Mouse (Mus musculus) thymus, postnatal 25 days (tissue): Measurements from ENCODE around the gene Ivd.
A peak's percentile ranks its signal among the peaks of the same experiment; 100 is the strongest.

Experiments used
- DNase-seq: peaks from one replicate; pipeline ENCODE4 v3.0.0; 2022

Gene Ivd

DNA sequence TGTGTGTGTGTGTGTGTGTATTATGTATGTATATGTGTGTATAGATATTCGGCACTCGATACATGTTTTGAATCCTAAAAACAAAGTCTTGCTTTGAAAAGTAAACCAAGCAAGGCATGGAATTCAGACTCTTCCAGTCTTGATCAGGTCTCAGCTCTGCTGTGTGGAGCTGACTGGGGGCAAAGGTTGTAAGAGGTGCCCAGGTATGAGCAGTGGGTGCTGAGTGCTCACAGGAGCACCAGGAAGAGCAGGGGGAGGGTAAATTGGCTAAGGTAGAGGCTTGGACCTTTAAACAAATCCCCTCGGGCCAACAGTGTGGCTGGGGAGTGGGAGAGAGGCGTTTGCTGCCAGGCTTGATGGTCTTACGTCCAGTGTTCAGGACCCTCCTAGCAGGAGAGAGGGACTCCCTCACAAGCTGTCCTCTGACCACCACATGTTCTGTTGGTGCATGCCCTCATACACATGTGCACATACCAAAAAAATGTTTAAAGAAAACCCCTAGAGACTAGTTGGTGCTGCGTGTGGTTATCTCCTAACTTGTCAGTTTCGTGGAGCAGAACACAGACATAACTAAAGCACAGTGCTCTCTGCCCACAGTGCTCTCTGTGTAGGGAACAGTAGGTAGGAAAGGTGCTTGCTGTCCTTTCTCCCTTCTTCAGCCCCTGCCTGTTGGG lies 49.0 kb downstream of the Ivd start:
- no peak for DNase-seq

- no peak for DNase-seq
Observed at GRCm38 (mm10) chr2:118912706-118913105, 51.0 kb downstream of the Ivd start.

DNA sequence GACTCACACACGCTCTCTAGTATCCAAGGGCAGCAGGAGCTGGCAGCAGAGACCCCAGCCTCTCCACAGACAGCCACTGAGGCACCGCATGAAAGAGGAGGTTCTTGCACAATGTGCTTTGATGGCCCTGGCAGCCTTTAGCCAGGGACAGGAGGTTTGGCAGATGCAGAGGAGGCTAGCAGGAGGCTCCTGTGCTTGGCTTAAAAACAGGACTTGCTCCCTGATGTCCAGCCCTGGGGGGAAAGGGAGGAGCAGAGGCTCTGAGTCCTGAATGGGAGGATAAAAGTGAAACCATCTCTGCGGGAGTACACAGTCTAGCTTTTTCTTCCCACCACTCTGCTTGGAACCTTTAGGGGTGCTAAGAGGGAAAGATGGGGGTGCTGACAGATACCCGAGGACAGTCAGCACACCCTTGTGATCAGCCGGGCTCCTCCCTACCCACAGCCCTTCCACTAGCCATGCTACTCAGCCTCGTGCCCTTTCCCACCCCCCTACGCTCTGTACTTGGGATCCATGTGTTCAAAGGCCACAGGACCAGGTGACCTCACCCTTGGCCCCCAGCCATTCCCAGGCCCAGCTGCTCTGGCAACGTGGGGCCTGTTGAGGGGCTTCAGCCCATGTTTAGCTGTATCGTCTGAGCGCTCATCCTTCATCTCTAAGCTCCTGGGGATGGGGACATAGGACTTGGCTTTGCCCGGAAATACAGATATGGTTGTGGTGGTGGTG lies 52.0 kb downstream of the Ivd start:
- DNase-seq: no peak

- no peak for DNase-seq
Observed at GRCm38 (mm10) chr2:118914685-118915084, 52.9 kb downstream of the Ivd start.

DNA sequence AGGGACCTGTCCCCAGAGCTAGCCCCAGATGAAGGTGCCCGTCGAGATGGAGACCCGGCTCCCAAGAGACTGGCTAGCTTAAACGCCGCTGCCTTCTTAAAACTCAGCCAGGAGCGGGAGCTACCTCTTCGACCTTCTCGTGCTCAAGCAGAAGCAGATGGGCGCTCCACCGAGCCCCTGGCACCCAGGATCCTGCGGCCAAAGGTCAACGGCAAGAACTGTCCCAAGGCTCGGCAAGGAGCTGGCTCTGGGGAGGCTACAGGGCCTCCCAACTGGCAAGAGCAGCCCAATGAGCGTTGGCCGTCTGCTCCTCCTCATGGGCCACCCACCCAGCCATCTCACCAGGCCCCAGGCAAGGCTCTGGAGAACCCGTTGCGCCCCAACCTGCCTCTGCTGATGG lies 54.7 kb downstream of the Ivd start:
- no peak for DNase-seq

- DNase-seq: no peak
Observed at GRCm38 (mm10) chr2:118918543-118918942, 56.8 kb downstream of the Ivd start.

- DNase-seq: no peak
Observed at GRCm38 (mm10) chr2:118920428-118920827, 58.7 kb downstream of the Ivd start.

DNA sequence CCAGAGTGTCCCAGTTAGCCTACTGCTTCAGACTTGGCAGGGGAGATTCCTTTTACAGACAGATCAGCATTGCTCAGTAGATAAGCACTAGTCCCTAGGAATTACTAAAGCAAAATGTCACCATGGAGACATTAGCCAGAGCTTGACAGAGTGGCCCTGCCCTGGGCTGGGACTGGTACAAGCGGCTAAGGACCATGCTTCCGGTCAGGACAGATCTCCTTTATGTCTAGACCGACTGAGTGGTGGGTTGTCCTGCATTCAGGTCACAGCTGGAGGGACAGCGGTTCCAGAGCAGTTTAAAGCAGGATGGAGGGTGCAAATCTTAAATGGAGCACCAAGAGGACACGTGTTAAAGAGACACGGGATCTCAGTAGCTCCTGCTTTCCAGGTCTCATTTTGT lies 64.2 kb downstream of the Ivd start:
- no peak for DNase-seq

DNA sequence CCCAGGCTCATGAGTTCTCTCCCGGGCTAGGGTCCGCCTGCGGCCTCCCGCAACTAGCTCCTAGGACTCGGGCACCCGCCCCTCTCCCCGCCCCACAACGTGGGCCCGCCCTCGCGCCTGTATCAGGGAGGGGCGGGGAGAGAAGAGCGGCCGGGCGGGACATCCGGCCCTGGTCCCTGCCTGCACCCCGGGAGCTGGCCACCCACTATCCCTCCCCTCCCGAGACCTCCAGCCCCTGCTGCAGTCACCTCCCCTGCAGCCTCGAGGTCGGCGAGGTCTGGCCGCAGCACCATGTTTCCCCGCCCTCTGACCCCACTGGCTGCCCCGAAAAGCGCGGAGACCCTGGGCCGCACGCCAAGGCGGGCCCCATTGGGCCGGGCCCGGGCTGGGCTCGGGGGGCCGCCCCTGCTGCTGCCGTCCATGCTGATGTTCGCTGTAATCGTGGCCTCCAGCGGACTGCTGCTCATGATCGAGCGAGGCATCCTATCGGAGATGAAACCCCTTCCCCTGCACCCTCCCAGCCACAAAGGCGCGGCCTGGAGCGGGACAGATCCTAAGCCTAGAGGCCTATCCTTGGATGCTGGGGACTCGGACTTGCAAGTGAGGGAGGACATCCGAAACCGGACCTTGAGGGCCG lies 64.7 kb downstream of the Ivd start, which contains the start of gene Chst14:
Gene Chst14 (plus strand): TSS at position 136 of the 637 bp plus-strand sequence.
- DNase-seq: peak; percentile 74

DNA sequence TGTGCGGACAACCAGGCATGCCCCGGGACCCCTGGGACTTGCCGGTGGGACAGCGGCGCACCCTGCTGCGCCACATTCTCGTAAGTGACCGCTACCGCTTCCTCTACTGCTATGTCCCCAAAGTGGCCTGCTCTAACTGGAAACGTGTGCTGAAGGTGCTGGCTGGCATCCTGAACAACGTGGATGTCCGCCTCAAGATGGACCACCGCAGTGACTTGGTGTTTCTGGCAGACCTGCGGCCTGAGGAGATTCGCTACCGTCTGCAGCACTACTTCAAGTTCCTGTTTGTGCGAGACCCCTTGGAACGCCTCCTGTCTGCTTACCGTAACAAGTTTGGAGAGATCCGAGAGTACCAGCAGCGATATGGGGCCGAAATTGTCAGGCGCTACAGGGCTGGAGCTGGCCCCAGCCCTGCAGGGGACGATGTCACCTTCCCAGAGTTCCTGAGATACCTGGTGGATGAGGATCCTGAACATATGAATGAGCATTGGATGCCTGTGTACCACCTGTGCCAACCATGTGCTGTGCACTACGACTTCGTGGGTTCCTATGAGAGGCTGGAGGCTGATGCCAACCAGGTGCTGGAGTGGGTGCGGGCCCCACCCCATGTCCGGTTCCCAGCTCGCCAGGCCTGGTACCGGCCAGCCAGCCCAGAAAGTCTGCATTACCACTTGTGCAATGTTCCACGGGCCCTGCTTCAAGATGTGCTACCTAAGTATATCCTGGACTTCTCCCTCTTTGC lies 65.4 kb downstream of the Ivd start:
- DNase-seq: peak; percentile 24
